Mouse (Mus musculus) testis, adult 2 months (tissue): ENCODE measurements around the gene Mtfmt. TPM values are rescaled to one million over a fixed set of nuclear protein-coding genes. Genes with fewer than 3 reads are reported as not detected.

Experiments
- H3K27ac ChIP-seq: fragments of 200-500 bp; 2 replicates; pipeline ENCODE4 v1.5.1; 2012; ENCODE audit warnings: low read depth, low read length; ENCODE audit not compliant: control insufficient read depth, insufficient read depth
- H3K27me3 ChIP-seq: fragments of 200-500 bp; 2 replicates; pipeline ENCODE4 v1.6.1; 2012; ENCODE audit warnings: mild to moderate bottlenecking, low read length, moderate library complexity; ENCODE audit not compliant: control insufficient read depth, insufficient read depth
- H3K36me3 ChIP-seq: fragments of 200-500 bp; 2 replicates; pipeline ENCODE4 v1.6.1; 2012; ENCODE audit warnings: mild to moderate bottlenecking, low read length; ENCODE audit not compliant: control insufficient read depth, insufficient read depth
- H3K4me1 ChIP-seq: fragments of 200-500 bp; 2 replicates; pipeline ENCODE4 v1.6.1; 2012; ENCODE audit warnings: low read length; ENCODE audit not compliant: control insufficient read depth, insufficient read depth
- H3K4me3 ChIP-seq: fragments of 200-500 bp; 2 replicates; pipeline ENCODE4 v1.5.1; 2012; ENCODE audit warnings: low read depth, mild to moderate bottlenecking, low read length, moderate library complexity, mixed read lengths; ENCODE audit not compliant: control insufficient read depth
- CTCF ChIP-seq: fragments of 200-500 bp; IDR thresholded peaks from 2 replicates; pipeline ENCODE4 v1.5.1; 2012; ENCODE audit warnings: low read depth, mild to moderate bottlenecking, inconsistent platforms, low read length, moderate library complexity; ENCODE audit not compliant: control insufficient read depth, insufficient read depth, insufficient replicate concordance
- POLR2A ChIP-seq: fragments of 200-500 bp; IDR thresholded peaks from 2 replicates; pipeline ENCODE4 v1.6.1; 2012; ENCODE audit warnings: low read depth, mild to moderate bottlenecking, inconsistent platforms, low read length, moderate library complexity; ENCODE audit not compliant: control insufficient read depth
- polyA plus RNA-seq: library from polyadenylated mRNA; depleted of rRNA; stranded (reverse); fragments of >200 nt; gene quantifications from 2 replicates; pipeline ENCODE4 v1.2.3, GENCODE M21; 2012

The Mtfmt gene
- polyA plus RNA-seq, 1 experiment: 7.4 TPM

DNA sequence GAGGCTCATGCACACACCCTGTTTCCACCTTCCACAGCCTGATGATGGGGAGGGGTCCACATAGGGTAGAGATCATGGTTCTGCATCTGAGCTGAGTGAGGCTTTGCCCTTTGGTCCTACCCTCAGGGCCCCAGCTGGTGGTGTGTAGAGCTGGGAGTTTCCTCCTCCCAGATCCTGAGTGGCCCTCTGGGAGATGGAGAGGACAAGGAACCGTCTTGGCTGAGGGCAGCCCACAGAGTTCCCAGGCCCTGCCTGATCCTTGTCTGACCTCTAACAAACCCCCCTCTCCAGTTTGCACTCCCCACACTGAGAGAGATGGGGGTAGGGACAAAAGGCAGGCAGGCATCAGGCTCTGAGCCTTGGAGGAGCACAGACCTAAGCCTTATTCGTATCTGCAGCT is 41.2 kb upstream of the Mtfmt start:
- Histone ChIP-seq H3K4me1 (peaks cover 9% of the 10 kb centered on the region), H3K27ac (no peak overlapping the region), H3K27me3 (no peaks in the 10 kb centered on the region), H3K36me3 (no peaks in the 10 kb centered on the region), H3K4me3 (no peak overlapping the region)
- TF ChIP-seq POLR2A: no peak
- TF ChIP-seq CTCF: no peak

DNA sequence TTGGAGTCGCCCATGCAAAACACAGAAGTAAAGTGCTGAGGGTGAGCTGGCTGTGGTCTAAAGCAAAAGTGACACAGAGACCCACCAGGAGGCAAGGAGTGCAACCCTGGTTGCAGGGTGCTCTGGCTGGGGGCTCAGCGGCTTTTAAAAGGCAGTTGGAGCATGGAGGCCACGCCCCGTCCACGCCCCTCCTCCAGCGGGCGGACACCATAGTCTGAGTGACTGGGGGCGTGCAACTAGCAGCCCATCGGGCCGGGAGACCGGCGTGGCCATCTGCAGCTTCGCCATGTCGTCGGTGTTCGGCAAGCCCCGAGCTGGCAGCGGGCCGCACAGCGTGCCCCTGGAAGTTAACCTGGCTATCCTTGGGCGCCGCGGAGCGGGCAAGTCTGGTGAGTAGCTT is 37.3 kb upstream of the Mtfmt start, which contains the start of gene Rasl12:
Gene Rasl12, plus strand, starts transcription at position 228 of the 400 bp plus-strand sequence.
- no peaks in the 10 kb centered on the region for H3K36me3 ChIP-seq
- H3K4me3 ChIP-seq: peak within 1 kb of the TSS; percentile 77
- peaks cover 3% of the 10 kb centered on the region for H3K4me1 ChIP-seq
- H3K27me3 ChIP-seq: no peaks in the 10 kb centered on the region
- TF ChIP-seq CTCF: no peak
- peak; percentile 45; the same call in 1 of the 2 replicates for TF ChIP-seq POLR2A
- peak within 1 kb of the TSS; percentile 56 for H3K27ac ChIP-seq

DNA sequence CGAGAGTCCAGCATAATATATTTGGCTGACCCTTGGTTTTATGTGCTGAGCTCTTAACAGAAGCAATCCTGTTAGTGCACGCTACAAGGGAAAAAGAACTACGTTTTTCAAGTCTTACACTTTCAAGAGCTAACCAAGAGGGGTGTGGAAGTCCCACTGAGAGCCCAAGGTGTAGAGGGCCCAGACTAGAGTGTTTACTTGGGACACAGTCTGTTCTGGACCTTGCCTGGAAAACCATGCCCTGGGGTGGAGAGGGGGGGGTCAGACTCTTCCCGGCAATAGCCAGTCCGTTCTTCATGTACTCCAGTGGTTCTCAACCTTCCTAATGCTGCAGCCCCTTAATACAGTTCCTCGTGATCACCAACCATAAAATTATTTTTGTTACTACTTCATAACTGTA is 35.6 kb upstream of the Mtfmt start:
- no peak overlapping the region for H3K4me3 ChIP-seq
- no peaks in the 10 kb centered on the region for H3K36me3 ChIP-seq
- H3K27me3 ChIP-seq: no peaks in the 10 kb centered on the region
- H3K4me1 ChIP-seq: peaks cover 5% of the 10 kb centered on the region
- TF ChIP-seq POLR2A (no peak), CTCF (no peak)
- no peak overlapping the region for H3K27ac ChIP-seq

DNA sequence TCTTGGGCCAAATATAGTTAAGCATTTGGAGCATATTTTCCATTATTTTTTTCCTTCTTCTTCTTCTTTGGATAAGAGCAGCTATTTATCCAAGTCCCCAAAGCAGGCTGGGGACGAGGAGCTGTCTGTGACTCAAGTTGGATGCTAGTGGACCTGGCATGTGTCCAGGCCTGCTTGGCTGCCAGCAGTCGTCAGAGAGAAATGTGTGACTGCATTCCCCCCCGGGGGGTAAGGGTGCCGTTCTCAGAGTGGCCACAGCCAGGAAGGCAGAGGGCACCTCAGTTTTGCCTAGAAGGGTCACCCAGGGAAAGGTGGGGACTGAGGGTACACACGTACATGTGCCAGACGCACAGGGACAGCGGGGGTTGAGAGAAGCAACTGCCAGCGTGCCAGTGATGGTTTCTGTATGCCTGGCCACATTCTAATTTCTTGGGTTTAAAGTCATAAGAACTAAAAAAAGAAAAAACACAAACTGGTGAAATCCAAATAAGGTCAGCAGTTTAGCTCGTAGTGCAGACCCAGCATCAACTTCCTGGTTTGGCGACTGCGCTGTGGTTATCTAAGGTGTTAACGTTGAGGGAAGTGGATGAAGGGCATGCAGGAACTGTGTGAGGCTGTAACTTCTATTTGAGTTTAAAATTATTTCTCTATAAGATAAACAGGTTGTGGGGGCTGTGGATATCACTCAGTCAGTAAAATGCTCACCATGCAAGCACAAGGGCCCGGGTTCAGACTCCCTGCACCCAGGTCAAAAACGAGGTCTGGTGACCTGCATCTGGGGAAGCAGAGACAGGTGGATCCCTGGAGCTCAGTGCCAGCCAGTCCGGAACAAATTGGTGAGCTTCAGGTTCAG is 31.0 kb upstream of the Mtfmt start:
- TF ChIP-seq POLR2A (no peak), CTCF (no peak)

DNA sequence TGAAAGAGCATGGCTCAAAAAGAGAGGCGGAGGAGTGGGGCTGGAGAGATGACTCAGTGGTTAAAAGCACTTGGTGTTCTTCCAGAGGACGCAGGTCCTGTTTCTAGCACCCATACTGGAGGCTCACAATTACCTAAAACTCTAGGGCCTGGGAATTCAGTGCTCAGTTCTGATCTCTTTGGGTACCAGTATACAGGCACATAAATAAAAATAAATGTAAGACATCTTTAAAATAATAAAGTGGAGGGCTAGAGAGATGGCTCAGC is 30.5 kb upstream of the Mtfmt start:
- H3K4me3 ChIP-seq: no peak overlapping the region
- H3K27ac ChIP-seq: no peak overlapping the region
- TF ChIP-seq CTCF (no peak), POLR2A (no peak)
- H3K36me3 ChIP-seq: no peaks in the 10 kb centered on the region
- no peaks in the 10 kb centered on the region for H3K27me3 ChIP-seq
- peaks cover 4% of the 10 kb centered on the region for H3K4me1 ChIP-seq

More for the DNA sequence above, 31.0 kb upstream of the Mtfmt start:
- H3K27ac ChIP-seq: peak overlapping the region; percentile 52; the same call in 1 of the 2 replicates
- no peak overlapping the region for H3K4me3 ChIP-seq
- no peaks in the 10 kb centered on the region for H3K27me3 ChIP-seq
- H3K36me3 ChIP-seq: no peaks in the 10 kb centered on the region
- H3K4me1 ChIP-seq: peaks cover 4% of the 10 kb centered on the region

DNA sequence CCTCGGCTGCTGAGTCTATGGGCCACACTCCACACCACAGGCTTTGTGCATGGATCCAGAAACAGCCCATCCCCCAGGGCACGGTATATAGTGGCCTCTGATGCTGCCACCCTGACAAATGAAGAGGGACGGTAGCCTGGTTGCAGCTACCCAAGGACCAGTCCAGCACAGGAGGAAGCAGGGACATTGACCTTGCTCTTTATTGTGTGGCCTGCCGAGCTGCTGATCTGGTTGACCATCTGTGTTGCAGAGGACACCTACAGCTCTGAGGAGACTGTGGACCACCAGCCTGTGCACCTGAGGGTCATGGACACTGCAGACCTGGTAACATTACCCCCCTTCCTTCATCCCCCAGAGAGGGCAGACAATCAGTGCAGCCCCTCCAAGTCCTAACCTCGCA is 28.3 kb upstream of the Mtfmt start:
- Histone ChIP-seq H3K36me3 (no peaks in the 10 kb centered on the region), H3K4me3 (no peak overlapping the region), H3K4me1 (peaks cover 4% of the 10 kb centered on the region), H3K27me3 (no peaks in the 10 kb centered on the region), H3K27ac (no peak overlapping the region)
- TF ChIP-seq CTCF (no peak), POLR2A (no peak)

DNA sequence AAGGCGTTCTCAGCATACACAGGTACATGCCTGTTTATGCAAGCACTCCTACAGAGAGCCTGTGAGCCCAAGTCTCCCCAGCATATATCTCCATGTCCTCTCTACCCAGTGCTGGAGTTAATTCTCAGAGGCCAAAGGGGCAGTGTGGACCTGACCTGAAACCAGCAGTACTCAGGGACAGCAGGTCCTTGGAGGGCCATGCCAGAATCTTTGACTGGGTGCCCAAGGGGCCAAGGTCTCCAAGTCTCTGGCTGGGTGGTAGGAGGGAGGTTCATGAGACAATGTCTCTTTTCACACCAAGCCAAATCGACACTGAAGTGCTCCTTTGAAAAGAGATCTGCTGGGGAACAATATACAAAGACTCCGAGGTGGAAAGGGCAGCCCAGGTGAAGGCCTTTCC is 27.7 kb upstream of the Mtfmt start:
- Histone ChIP-seq H3K4me1 (peaks cover 4% of the 10 kb centered on the region), H3K27me3 (no peaks in the 10 kb centered on the region), H3K27ac (peak overlapping the region; percentile 43; the same call in 1 of the 2 replicates), H3K36me3 (no peaks in the 10 kb centered on the region), H3K4me3 (no peak overlapping the region)
- TF ChIP-seq POLR2A (no peak), CTCF (no peak)
